Mouse (Mus musculus) MEL (cell line): ENCODE data around the gene Fam172a.

Experiments
- EP300 ChIP-seq, 2 experiments: IDR thresholded peaks; 2 replicates each; pipeline ENCODE4 v1.6.1; 2011; ENCODE audit warnings: improper control_type of control experiment in 2 of 2, low read length in 2 of 2, low read depth in 1 of 2, mild to moderate bottlenecking in 1 of 2
- MEF2A ChIP-seq: IDR thresholded peaks from 2 replicates; pipeline ENCODE4 v1.6.1; 2014; ENCODE audit warnings: low read depth, mild to moderate bottlenecking, inconsistent platforms, low read length, improper control_type of control experiment; ENCODE audit not compliant: poor library complexity, insufficient replicate concordance, severe bottlenecking; ENCODE audit errors: extremely low read depth
- POLR2A ChIP-seq, 2 experiments: IDR thresholded peaks; 2 replicates each; pipeline ENCODE4 v1.6.1; 2011 to 2012; ENCODE audit warnings: low read length in 2 of 2, mild to moderate bottlenecking in 2 of 2, control low read depth in 1 of 2, improper control_type of control experiment in 1 of 2, low read depth in 1 of 2, moderate library complexity in 1 of 2; ENCODE audit not compliant: control insufficient read depth in 1 of 2, insufficient read depth in 1 of 2, poor library complexity in 1 of 2
- TAL1 ChIP-seq: IDR thresholded peaks from 2 replicates; pipeline ENCODE4 v1.6.1; 2012; ENCODE audit warnings: mild to moderate bottlenecking, inconsistent platforms, low read length, moderate library complexity, mixed read lengths
- TBP ChIP-seq: IDR thresholded peaks from 2 replicates; pipeline ENCODE4 v1.8.0; 2011; ENCODE audit warnings: low read depth, low read length, improper control_type of control experiment

DNA sequence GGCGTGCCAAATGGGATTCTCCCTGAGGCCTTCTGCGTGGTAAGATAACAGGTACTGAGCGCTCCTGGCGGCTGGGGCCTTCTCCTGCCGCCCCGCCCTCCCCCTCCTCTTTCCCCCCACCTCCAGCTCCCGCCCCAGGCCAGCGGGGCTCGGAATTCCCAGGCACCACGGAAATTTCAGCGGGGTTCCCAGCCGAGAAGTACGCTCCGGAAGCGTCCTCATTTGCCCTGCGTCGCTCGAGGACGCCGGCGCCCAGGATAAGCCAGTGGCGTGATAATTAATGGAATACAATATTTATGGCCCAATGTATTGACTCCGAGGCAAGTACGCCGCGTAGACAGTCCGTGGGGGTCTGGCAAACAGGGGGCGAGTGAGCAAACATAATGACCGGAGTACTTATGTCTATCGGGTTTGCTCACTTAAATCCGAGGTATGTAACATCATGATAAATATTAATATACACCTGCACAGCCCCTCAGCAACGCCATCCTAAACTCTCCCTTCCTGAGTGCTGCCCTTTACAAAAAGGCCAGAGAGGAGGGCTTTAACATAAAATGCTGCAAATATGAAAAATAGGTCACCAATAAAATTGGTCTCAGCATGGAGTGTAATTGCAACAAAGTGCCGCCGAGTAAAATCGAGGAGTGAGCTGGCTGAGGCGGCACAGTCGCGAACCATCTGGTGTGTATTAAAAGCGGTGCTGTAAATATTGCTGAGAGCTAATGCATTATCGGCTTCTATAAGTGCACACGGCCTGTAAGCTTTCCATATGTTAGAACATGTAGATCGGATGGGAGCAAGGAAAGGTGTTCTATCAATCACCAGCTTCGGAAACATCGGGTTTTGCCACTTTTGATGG is 479.5 kb downstream of the Fam172a start:
- TF ChIP-seq EP300 (IDR thresholded peaks at IDR 0.05; ENCODE audit: low read depth in 1 of 2, low read length in 2 of 2) (no peak), TAL1 (no peak), POLR2A (IDR thresholded peaks at IDR 0.05; ENCODE audit: control insufficient read depth in 1 of 2, insufficient read depth in 1 of 2, low read depth in 1 of 2, low read length in 2 of 2, poor library complexity in 1 of 2) (no peak), TBP (no peak), MEF2A (no peak)
